Mouse (Mus musculus) small intestine, adult 2 months (tissue): ENCODE results near the gene Klk8. TPM values are rescaled to one million over a fixed set of nuclear protein-coding genes. Genes with fewer than 3 reads are reported as not detected.

Source experiments
- H3K27ac ChIP-seq: fragments of 200-500 bp; 2 replicates; pipeline ENCODE4 v1.5.1; 2012; ENCODE audit warnings: low read depth, low read length, control low read depth, inconsistent platforms; ENCODE audit not compliant: insufficient read depth
- H3K27me3 ChIP-seq: fragments of 200-500 bp; 2 replicates; pipeline ENCODE4 v1.6.1; 2012; ENCODE audit warnings: mild to moderate bottlenecking, moderate library complexity, low read length, inconsistent platforms; ENCODE audit not compliant: control insufficient read depth, insufficient read depth
- H3K36me3 ChIP-seq: fragments of 200-500 bp; 2 replicates; pipeline ENCODE4 v1.6.1; 2012; ENCODE audit warnings: mild to moderate bottlenecking, low read length, control low read depth, inconsistent platforms; ENCODE audit not compliant: control insufficient read depth, insufficient read depth
- H3K4me1 ChIP-seq: fragments of 200-500 bp; 2 replicates; pipeline ENCODE4 v1.6.1; 2012; ENCODE audit warnings: low read length, inconsistent platforms, mixed read lengths; ENCODE audit not compliant: control insufficient read depth, insufficient read depth, insufficient read length
- H3K4me3 ChIP-seq: fragments of 200-500 bp; 2 replicates; pipeline ENCODE4 v1.5.1; 2012; ENCODE audit warnings: low read depth, mild to moderate bottlenecking, control low read depth, inconsistent platforms, low read length, moderate library complexity
- CTCF ChIP-seq: fragments of 200-500 bp; IDR thresholded peaks from 2 replicates; pipeline ENCODE4 v1.5.1; 2012; ENCODE audit warnings: low read depth, mild to moderate bottlenecking, control low read depth, inconsistent platforms, low read length, moderate library complexity, mixed read lengths; ENCODE audit not compliant: insufficient replicate concordance, insufficient read length; ENCODE audit errors: extremely low read depth
- POLR2A ChIP-seq: fragments of 200-500 bp; IDR thresholded peaks from 2 replicates; pipeline ENCODE4 v1.6.1; 2012; ENCODE audit warnings: low read depth, mild to moderate bottlenecking, control low read depth, inconsistent platforms, low read length, moderate library complexity
- WGBS: fragments of 180-500 bp; shearing (Covaris S2); methylation state at CpG from one replicate; pipeline ENCODE4 v1.1.7; 2018; 5-methylcytosine and 5-hydroxymethylcytosine counted together
- polyA plus RNA-seq: library from polyadenylated mRNA; depleted of rRNA; stranded (reverse); fragments of >200 nt; gene quantifications from 2 replicates; pipeline ENCODE4 v1.2.3, GENCODE M21; 2012

Klk8 gene
- polyA plus RNA-seq, 1 experiment: 3.6 TPM

DNA sequence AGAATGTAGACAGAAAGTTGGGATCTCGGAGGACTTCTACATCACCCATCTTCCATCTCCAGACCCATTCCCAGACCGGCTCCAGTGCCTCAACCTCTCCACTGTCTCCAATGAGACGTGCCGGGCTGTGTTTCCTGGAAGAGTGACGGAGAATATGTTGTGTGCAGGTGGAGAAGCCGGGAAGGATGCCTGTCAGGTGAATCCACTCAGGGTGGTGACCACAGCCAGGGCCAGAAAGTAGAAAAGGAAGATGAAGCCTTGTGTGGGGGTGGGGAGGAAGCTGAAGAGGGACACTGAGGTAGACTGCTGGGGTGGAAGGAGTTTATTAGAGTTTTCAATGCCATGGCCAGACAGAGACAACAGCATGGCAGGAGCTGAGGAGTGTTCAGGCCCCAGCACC is 25.5 kb upstream of the Klk8 start:
- no peaks in the 10 kb centered on the region for H3K36me3 ChIP-seq
- no peaks in the 10 kb centered on the region for H3K4me1 ChIP-seq
- no peaks in the 10 kb centered on the region for H3K27me3 ChIP-seq
- no peak overlapping the region for H3K27ac ChIP-seq
- WGBS: 89% methylated on average over 6 of the region's 6 CpGs
- TF ChIP-seq POLR2A (no peak), CTCF (no peak)
- H3K4me3 ChIP-seq: no peak overlapping the region

GRCm38 (mm10) chr7:43772901-43773300 is 24.5 kb upstream of the Klk8 start:
- Histone ChIP-seq H3K36me3 (no peaks in the 10 kb centered on the region), H3K27ac (no peak overlapping the region), H3K4me1 (no peaks in the 10 kb centered on the region), H3K27me3 (no peaks in the 10 kb centered on the region), H3K4me3 (no peak overlapping the region)
- TF ChIP-seq POLR2A: no peak
- whole genome bisulfite sequencing: 70% methylated on average over 3 of the region's 3 CpGs

GRCm38 (mm10) chr7:43774364-43774763 is 23.0 kb upstream of the Klk8 start, which contains the start of gene Klk11:
Gene Klk11 (plus strand): TSS chr7:43774604.
- no peaks in the 10 kb centered on the region for H3K4me1 ChIP-seq
- WGBS: 77% methylated on average over 5 of the region's 5 CpGs
- no peaks in the 10 kb centered on the region for H3K27me3 ChIP-seq
- H3K27ac ChIP-seq: no peak within 1 kb of the TSS
- no peak within 1 kb of the TSS for H3K4me3 ChIP-seq
- no peaks in the 10 kb centered on the region for H3K36me3 ChIP-seq
- no peak for TF ChIP-seq CTCF
- no peak for TF ChIP-seq POLR2A

DNA sequence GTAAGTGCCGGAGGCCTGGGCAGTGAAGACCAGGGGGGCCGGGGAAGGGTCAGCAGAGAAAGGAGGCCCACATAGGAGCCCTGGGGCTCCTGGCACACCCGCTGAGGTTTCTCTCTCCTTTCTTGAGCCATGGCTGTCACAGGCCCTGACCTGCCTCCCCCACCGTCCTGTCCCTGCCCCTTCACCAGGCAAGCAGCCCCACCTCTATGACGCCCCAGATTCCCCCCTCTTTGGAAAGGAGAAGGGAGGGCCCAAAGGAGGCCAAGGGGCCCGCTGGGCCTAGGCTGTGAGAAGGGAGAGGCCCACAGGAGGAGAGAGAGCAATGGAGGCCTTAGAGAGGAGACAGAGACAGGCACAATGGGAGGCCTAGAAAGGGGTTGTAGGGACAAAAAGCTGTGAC is 22.6 kb upstream of the Klk8 start:
- no peaks in the 10 kb centered on the region for H3K27me3 ChIP-seq
- no peak overlapping the region for H3K4me3 ChIP-seq
- 50% methylated on average over 6 of the region's 6 CpGs for WGBS
- no peaks in the 10 kb centered on the region for H3K36me3 ChIP-seq
- no peak overlapping the region for H3K27ac ChIP-seq
- H3K4me1 ChIP-seq: no peaks in the 10 kb centered on the region
- TF ChIP-seq POLR2A: no peak
- no peak for TF ChIP-seq CTCF

DNA sequence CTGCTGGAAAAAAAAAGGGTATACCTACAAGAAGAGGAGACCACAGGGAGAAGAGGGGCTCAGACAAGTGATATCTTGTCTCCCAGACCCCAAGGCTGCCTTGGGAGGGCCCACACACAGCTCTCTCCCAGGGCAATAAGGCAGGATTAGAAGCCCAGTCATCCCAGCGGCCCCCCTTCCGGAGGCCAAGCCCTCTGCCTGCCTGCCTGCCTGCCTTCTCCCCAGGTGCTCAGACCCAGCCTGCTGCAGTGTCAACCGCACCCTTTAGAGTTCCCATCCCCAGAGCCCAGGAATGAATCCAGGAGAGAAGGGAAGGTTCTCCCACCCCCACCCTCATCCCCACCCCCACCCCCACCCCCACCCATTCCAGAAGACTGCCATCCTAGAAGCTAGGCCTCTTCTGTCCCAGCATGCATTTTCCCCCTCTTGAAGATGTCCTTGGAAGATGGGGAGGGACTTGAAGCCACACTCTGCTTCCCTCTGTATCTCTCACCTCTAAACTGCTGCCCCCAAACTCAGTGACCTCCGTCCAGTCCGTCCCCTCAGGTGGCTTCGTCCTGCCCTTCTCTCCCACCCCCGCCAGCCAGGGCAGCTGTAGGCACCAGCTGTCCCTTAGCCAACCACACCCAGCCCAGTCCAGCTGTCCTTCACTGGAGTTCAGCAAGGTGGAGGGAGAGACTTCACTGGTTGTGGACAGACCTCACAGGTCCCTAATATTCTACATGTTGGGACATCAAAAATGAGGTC is 21.9 kb upstream of the Klk8 start:
- TF ChIP-seq POLR2A: no peak
- TF ChIP-seq CTCF: no peak
- 49% methylated on average over 7 of the region's 7 CpGs for WGBS
- Histone ChIP-seq H3K36me3 (no peaks in the 10 kb centered on the region), H3K27ac (no peak overlapping the region), H3K4me1 (no peaks in the 10 kb centered on the region), H3K27me3 (no peaks in the 10 kb centered on the region), H3K4me3 (no peak overlapping the region)

DNA sequence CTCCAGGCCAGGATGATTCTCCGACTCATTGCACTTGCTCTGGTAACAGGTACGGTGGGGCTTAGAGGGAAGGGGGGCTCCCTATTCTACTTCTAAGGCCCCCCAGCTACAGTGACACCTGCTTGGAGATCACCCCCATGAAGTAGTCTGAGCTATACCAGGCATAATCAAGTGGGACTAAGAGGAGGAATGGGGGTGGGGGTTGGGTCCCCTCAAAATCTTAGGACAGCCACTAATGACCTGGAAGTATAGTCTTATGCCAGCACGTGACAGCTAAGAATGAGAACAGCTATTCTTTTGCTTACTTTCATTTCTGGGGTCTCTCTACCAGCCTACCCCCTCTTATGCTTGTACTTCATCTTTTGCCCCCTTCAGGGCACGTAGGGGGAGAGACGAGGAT is 20.9 kb upstream of the Klk8 start:
- H3K4me3 ChIP-seq: no peak overlapping the region
- H3K27ac ChIP-seq: no peak overlapping the region
- H3K4me1 ChIP-seq: no peaks in the 10 kb centered on the region
- WGBS: 83% methylated on average over 5 of the region's 5 CpGs
- no peaks in the 10 kb centered on the region for H3K27me3 ChIP-seq
- TF ChIP-seq CTCF (no peak), POLR2A (no peak)
- H3K36me3 ChIP-seq: no peaks in the 10 kb centered on the region

GRCm38 (mm10) chr7:43777423-43777822 is 20.0 kb upstream of the Klk8 start:
- H3K4me1 ChIP-seq: no peaks in the 10 kb centered on the region
- no peaks in the 10 kb centered on the region for H3K36me3 ChIP-seq
- TF ChIP-seq POLR2A: no peak
- no peak for TF ChIP-seq CTCF
- H3K27me3 ChIP-seq: no peaks in the 10 kb centered on the region
- no peak overlapping the region for H3K4me3 ChIP-seq
- WGBS: 88% methylated on average over 12 of the region's 12 CpGs
- no peak overlapping the region for H3K27ac ChIP-seq
